Mouse (Mus musculus): Measurements from ENCODE around the gene Ntng2.

The Ntng2 gene

GRCm38 (mm10) chr2:29191216-29192215 lies 61.3 kb downstream of the Ntng2 start:
- no peak for DNase-seq (ENCODE audit: low spot score in 2 of 2)

DNA sequence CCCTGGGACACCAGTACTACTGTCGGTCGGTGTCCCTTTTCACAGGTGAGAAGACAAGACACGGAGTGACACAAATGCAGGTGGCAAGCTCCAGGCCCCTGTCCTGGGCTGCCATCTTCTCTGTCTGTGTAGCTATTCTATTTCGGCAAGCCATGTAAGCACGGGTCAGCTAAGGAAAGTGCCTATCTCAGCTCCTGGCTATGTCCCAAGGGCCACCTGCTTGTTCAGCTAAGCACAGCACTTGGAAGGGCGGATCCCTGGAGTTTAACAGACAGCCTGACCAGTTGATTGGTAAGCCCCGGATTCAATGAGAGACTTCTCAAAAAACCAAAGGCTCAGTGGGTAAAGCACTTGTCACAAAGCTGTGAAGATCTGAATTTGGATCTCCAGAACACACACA lies 62.4 kb downstream of the Ntng2 start:
- DNase-seq (ENCODE audit: low spot score in 2 of 2) = no peak

- DNase-seq (ENCODE audit: low spot score in 2 of 2) = no peak
Measured at GRCm38 (mm10) chr2:29186209-29186608, 66.6 kb downstream of the Ntng2 start.

DNA sequence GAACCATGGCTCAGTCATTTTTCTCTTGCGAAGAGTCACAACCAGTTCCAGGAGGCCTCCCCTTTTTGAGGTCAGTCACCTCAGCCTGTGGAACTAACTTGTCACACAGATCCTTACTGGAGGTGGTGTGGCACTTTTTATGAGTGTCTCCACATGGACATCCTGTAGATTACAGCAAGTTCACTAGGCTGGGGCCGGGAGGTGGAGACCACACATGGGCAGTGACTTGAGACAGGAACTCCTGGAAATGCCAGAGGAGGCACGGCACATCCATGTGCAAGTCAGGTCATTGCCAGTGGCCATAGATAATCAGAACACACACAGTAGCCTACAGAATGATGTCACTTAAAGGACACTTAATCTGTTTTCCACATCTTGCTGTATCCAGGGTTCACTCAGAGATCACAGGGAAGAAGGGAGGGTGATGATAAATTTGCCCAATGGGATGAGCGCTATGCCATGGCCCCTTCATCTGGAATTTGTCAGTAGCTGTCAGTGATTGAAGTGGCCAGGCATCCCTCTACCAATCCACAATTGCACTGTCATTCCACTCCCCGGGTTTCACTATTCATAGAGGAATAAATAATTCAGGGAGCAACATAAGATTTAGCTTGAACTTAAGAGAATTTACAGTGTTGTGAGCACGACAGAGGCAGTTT lies 69.4 kb downstream of the Ntng2 start:
- DNase-seq (ENCODE audit: low spot score in 2 of 2) = no peak

GRCm38 (mm10) chr2:29181111-29181510 lies 71.7 kb downstream of the Ntng2 start:
- no peak for DNase-seq (ENCODE audit: low spot score in 2 of 2)

DNA sequence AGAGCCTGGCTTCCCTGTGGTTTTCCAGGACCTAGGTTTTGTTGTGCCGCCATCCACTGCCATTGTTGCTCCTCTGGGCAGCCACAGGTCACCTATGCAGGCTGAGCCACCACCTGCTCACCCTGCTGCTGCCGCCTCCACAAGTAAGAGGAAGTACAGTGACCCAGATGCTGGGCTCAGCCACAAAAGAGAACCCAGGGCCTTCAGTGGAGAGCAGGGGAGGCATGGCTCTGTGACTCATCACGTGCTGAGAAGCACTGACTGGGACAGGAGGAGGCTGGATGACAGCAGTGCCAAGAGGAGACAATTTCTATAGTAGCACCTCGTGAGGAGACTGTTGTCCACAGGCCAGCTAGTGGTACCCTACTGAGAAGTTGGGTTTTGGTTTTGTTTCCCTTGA lies 73.0 kb downstream of the Ntng2 start:
- DNase-seq (ENCODE audit: low spot score in 2 of 2) = no peak

DNA sequence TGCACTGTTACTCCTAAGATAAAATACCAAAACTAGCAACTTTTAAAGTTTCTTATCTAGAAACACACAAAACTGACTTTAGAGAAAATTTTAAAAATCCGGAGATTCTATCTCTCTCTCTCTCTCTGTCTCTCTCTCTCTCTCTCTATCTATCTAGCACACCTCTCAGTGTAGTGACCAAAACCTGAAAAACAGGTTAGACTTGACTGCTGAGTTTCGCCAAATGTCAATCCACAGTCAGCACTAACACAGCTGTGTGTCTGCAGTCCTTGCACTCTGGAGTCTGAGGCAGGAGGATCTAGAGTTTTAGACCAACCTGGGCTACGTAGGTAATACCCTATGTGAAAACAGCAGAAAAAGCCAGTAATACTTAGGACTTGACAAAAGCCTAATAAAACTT lies 77.9 kb downstream of the Ntng2 start:
- DNase-seq (ENCODE audit: low spot score in 2 of 2) = no peak

GRCm38 (mm10) chr2:29168067-29168466 lies 84.7 kb downstream of the Ntng2 start:
- no peak for DNase-seq (ENCODE audit: low spot score in 2 of 2)

DNA sequence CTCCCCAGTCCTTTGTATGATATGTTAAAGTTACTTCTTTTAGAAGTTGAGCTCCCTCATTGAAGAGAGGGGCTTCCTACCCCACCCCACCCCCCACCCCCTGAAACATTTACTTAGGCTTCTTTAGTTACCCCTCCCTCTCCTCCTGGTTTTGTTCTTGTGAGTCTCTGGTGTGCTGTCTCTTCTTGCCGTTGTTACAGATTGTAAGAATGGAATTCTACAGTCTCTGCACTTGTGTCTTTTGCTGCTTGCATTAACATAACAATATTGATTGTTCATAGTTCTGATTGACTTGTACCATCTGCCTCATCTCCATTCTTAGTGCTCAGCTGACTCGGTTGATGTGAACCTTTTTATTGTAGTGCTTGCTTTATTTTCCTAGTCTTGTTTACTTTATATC lies 100.9 kb downstream of the Ntng2 start:
- no peak for DNase-seq (ENCODE audit: low spot score in 2 of 2)
